Mouse (Mus musculus) kidney, embryonic 15.5 days (tissue): ENCODE data around the gene Cela1. TPM values are rescaled to one million over a fixed set of nuclear protein-coding genes. Genes with fewer than 3 reads are reported as not detected.
A peak's percentile ranks its signal among the peaks of the same experiment; 100 is the strongest.

Experiments
- ATAC-seq: fragments of 200-750 bp; cut with Nextera tagmentation; replicated peaks from 2 replicates; pipeline ENCODE4 v1.8.0; 2017; ENCODE audit warnings: moderate TSS enrichment; ENCODE audit not compliant: low FRiP score
- H3K27ac ChIP-seq: fragments of 300-500 bp; sonication (generic); 2 replicates; pipeline ENCODE4 v1.5.1; 2015; ENCODE audit warnings: mild to moderate bottlenecking, inconsistent platforms
- H3K27me3 ChIP-seq: fragments of 300-500 bp; sonication (generic); 2 replicates; pipeline ENCODE4 v1.6.1; 2015; ENCODE audit warnings: inconsistent platforms
- H3K36me3 ChIP-seq: fragments of 300-500 bp; sonication (generic); 2 replicates; pipeline ENCODE4 v1.6.1; 2015; ENCODE audit warnings: inconsistent platforms
- H3K4me1 ChIP-seq: fragments of 300-500 bp; sonication (generic); 2 replicates; pipeline ENCODE4 v1.6.1; 2015; ENCODE audit warnings: inconsistent platforms
- H3K4me2 ChIP-seq: fragments of 300-500 bp; sonication (generic); 2 replicates; pipeline ENCODE4 v1.6.1; 2015; ENCODE audit warnings: moderate library complexity, mild to moderate bottlenecking, inconsistent platforms
- H3K4me3 ChIP-seq: fragments of 300-500 bp; sonication (generic); replicated peaks from 2 replicates; pipeline ENCODE4 v1.5.1; 2015; ENCODE audit warnings: mild to moderate bottlenecking, inconsistent platforms
- H3K9ac ChIP-seq: fragments of 300-500 bp; sonication (generic); 2 replicates; pipeline ENCODE4 v1.6.1; 2015; ENCODE audit warnings: mild to moderate bottlenecking, inconsistent platforms
- H3K9me3 ChIP-seq: fragments of 300-500 bp; sonication (generic); replicated peaks from 2 replicates; pipeline ENCODE4 v1.6.1; 2016; ENCODE audit warnings: inconsistent platforms
- WGBS: fragments of 180-500 bp; shearing (Covaris S2); methylation state at CpG from one replicate; pipeline ENCODE4 v1.1.7; 2015; ENCODE audit warnings: mixed read lengths; 5-methylcytosine and 5-hydroxymethylcytosine counted together
- polyA plus RNA-seq: library from polyadenylated mRNA; unstranded; fragments of >200 nt; fragmentation: Nextera tagmentation; extraction: Ambion mirVana; gene quantifications from 2 replicates; pipeline ENCODE4 v1.2.1, GENCODE M21; 2015

Gene Cela1
- polyA plus RNA-seq, result 16.5 and 18.3 TPM in 2 replicates

- H3K27me3 ChIP-seq, result peaks cover 9% of the 10 kb centered on the region; the same call in 1 of the 2 replicates
- H3K9ac ChIP-seq, result no peak within 1 kb of the TSS
- no peak within 1 kb of the TSS for H3K4me3 ChIP-seq
- WGBS, result 67% methylated on average over 8 of the region's 8 CpGs
- no peak for ATAC-seq
- H3K4me1 ChIP-seq, result peaks cover 13% of the 10 kb centered on the region
- peaks cover 10% of the 10 kb centered on the region for H3K9me3 ChIP-seq
- H3K4me2 ChIP-seq, result peak within 1 kb of the TSS; percentile 33
- H3K27ac ChIP-seq, result peak within 1 kb of the TSS; percentile 15; the same call in 1 of the 2 replicates
- no peaks in the 10 kb centered on the region for H3K36me3 ChIP-seq
These were observed at the start of gene Cela1 for GRCm38 (mm10) chr15:100687430-100687971. Gene Cela1, minus strand, starts transcription at chr15:100687921.

- H3K36me3 ChIP-seq, result no peaks in the 10 kb centered on the region
- no peak overlapping the region for H3K4me3 ChIP-seq
- no peak overlapping the region for H3K27ac ChIP-seq
- no peak overlapping the region for H3K9ac ChIP-seq
- H3K9me3 ChIP-seq, result no peaks in the 10 kb centered on the region
- no peak for ATAC-seq
- WGBS, result 82% methylated on average over 9 of the region's 9 CpGs
- peaks cover 12% of the 10 kb centered on the region for H3K27me3 ChIP-seq
- no peak overlapping the region for H3K4me2 ChIP-seq
- H3K4me1 ChIP-seq, result peaks cover 8% of the 10 kb centered on the region
These were observed 48.2 kb upstream of the Cela1 start for GRCm38 (mm10) chr15:100735953-100736300.

- ATAC-seq, result no peak
- peaks cover 18% of the 10 kb centered on the region for H3K27me3 ChIP-seq
- H3K4me1 ChIP-seq, result peaks cover 8% of the 10 kb centered on the region
- H3K4me2 ChIP-seq, result no peak overlapping the region
- H3K36me3 ChIP-seq, result no peaks in the 10 kb centered on the region
- no peak overlapping the region for H3K27ac ChIP-seq
- WGBS, result 82% methylated on average over 14 of the region's 15 CpGs
- no peak overlapping the region for H3K9ac ChIP-seq
- H3K9me3 ChIP-seq, result no peaks in the 10 kb centered on the region
- H3K4me3 ChIP-seq, result no peak overlapping the region
These were observed 47.6 kb upstream of the Cela1 start for GRCm38 (mm10) chr15:100735095-100735952.

- Histone ChIP-seq H3K9me3 (no peaks in the 10 kb centered on the region), H3K36me3 (no peaks in the 10 kb centered on the region), H3K4me3 (no peak overlapping the region), H3K9ac (no peak overlapping the region), H3K27ac (no peak overlapping the region), H3K4me1 (peaks cover 21% of the 10 kb centered on the region), H3K27me3 (peaks cover 45% of the 10 kb centered on the region), H3K4me2 (no peak overlapping the region)
- no peak; the same call in 1 of the 2 replicates for ATAC-seq
- 27% methylated on average over 5 of the region's 5 CpGs for WGBS
These were observed 44.9 kb upstream of the Cela1 start for GRCm38 (mm10) chr15:100732580-100732979.

GRCm38 (mm10) chr15:100731081-100731480 is 43.4 kb upstream of the Cela1 start:
- Histone ChIP-seq H3K4me2 (no peak overlapping the region), H3K9me3 (no peaks in the 10 kb centered on the region), H3K36me3 (no peaks in the 10 kb centered on the region), H3K4me3 (no peak overlapping the region), H3K9ac (no peak overlapping the region), H3K27ac (no peak overlapping the region), H3K4me1 (peaks cover 21% of the 10 kb centered on the region), H3K27me3 (peaks cover 58% of the 10 kb centered on the region)
- 61% methylated on average over 9 of the region's 9 CpGs for WGBS
- no peak for ATAC-seq

- no peak within 1 kb of the TSS for H3K9ac ChIP-seq
These were observed 41.7 kb upstream of the Cela1 start, which contains the start of gene Galnt6 for GRCm38 (mm10) chr15:100729281-100729985. Gene Galnt6, minus strand, starts transcription at chr15:100729376.

GRCm38 (mm10) chr15:100728586-100728985 is 40.9 kb upstream of the Cela1 start:
- H3K4me2 ChIP-seq, result peak overlapping the region; percentile 74
- H3K9ac ChIP-seq, result no peak overlapping the region
- H3K27ac ChIP-seq, result no peak overlapping the region
- no peaks in the 10 kb centered on the region for H3K36me3 ChIP-seq
- 31% methylated on average over 9 of the region's 9 CpGs for WGBS
- peaks cover 69% of the 10 kb centered on the region for H3K27me3 ChIP-seq
- peak overlapping the region; percentile 43 for H3K4me3 ChIP-seq
- peaks cover 26% of the 10 kb centered on the region for H3K4me1 ChIP-seq
- ATAC-seq, result no peak
- H3K9me3 ChIP-seq, result no peaks in the 10 kb centered on the region

More at GRCm38 (mm10) chr15:100729281-100729985, 41.7 kb upstream of the Cela1 start, which contains the start of gene Galnt6:
- 7% methylated on average over 50 of the region's 57 CpGs for WGBS
- Histone ChIP-seq H3K36me3 (no peaks in the 10 kb centered on the region), H3K4me3 (peak within 1 kb of the TSS; percentile 43), H3K9me3 (no peaks in the 10 kb centered on the region), H3K27ac (no peak within 1 kb of the TSS), H3K4me2 (peak within 1 kb of the TSS; percentile 74), H3K4me1 (peaks cover 21% of the 10 kb centered on the region), H3K27me3 (peaks cover 69% of the 10 kb centered on the region)
- ATAC-seq, result peak; percentile 46

- Histone ChIP-seq H3K27ac (no peak overlapping the region), H3K27me3 (peaks cover 69% of the 10 kb centered on the region), H3K4me1 (peaks cover 26% of the 10 kb centered on the region), H3K4me2 (no peak overlapping the region), H3K9ac (no peak overlapping the region), H3K4me3 (no peak overlapping the region), H3K36me3 (no peaks in the 10 kb centered on the region), H3K9me3 (no peaks in the 10 kb centered on the region)
- no peak for ATAC-seq
- 78% methylated on average over 11 of the region's 11 CpGs for WGBS
These were observed 40.1 kb upstream of the Cela1 start for GRCm38 (mm10) chr15:100727834-100728233.

- Histone ChIP-seq H3K9me3 (no peaks in the 10 kb centered on the region), H3K27ac (no peak overlapping the region), H3K36me3 (no peaks in the 10 kb centered on the region), H3K9ac (no peak overlapping the region), H3K4me1 (peaks cover 26% of the 10 kb centered on the region), H3K4me2 (no peak overlapping the region), H3K27me3 (peaks cover 69% of the 10 kb centered on the region), H3K4me3 (no peak overlapping the region)
- ATAC-seq, result no peak
- WGBS, result 85% methylated on average over 11 of the region's 11 CpGs
These were observed 39.0 kb upstream of the Cela1 start for GRCm38 (mm10) chr15:100726721-100727120.

- H3K4me3 ChIP-seq, result no peak overlapping the region
- 0 out of 2 replicates have a peak overlapping the region, but pooled peaks have one; percentile 9 for H3K4me2 ChIP-seq
- ATAC-seq, result no peak
- WGBS, result 13% methylated on average over 14 of the region's 14 CpGs
- H3K9ac ChIP-seq, result no peak overlapping the region
- no peaks in the 10 kb centered on the region for H3K36me3 ChIP-seq
- H3K27ac ChIP-seq, result no peak overlapping the region
- peaks cover 14% of the 10 kb centered on the region; the same call in 1 of the 2 replicates for H3K4me1 ChIP-seq
- peaks cover 41% of the 10 kb centered on the region for H3K27me3 ChIP-seq
- no peaks in the 10 kb centered on the region for H3K9me3 ChIP-seq
These were observed 35.8 kb upstream of the Cela1 start for GRCm38 (mm10) chr15:100723505-100723904.

GRCm38 (mm10) chr15:100722564-100722963 is 34.8 kb upstream of the Cela1 start:
- H3K27ac ChIP-seq, result no peak overlapping the region
- H3K9ac ChIP-seq, result no peak overlapping the region
- H3K9me3 ChIP-seq, result no peaks in the 10 kb centered on the region
- H3K4me2 ChIP-seq, result no peak overlapping the region
- peaks cover 32% of the 10 kb centered on the region for H3K27me3 ChIP-seq
- H3K4me3 ChIP-seq, result no peak overlapping the region
- H3K36me3 ChIP-seq, result no peaks in the 10 kb centered on the region
- peaks cover 13% of the 10 kb centered on the region; the same call in 1 of the 2 replicates for H3K4me1 ChIP-seq
- 75% methylated on average over 6 of the region's 6 CpGs for WGBS
- ATAC-seq, result no peak

- Histone ChIP-seq H3K4me3 (no peak overlapping the region), H3K4me1 (peaks cover 13% of the 10 kb centered on the region; the same call in 1 of the 2 replicates), H3K4me2 (no peak overlapping the region), H3K27me3 (peaks cover 27% of the 10 kb centered on the region), H3K9ac (no peak overlapping the region), H3K36me3 (no peaks in the 10 kb centered on the region), H3K9me3 (no peaks in the 10 kb centered on the region), H3K27ac (no peak overlapping the region)
- ATAC-seq, result no peak
- 56% methylated on average over 4 of the region's 4 CpGs for WGBS
These were observed 34.3 kb upstream of the Cela1 start for GRCm38 (mm10) chr15:100722026-100722425.
